Mouse (Mus musculus): ENCODE results near the gene Stk39. TPM values are rescaled to one million over a fixed set of nuclear protein-coding genes. Genes with fewer than 3 reads are reported as not detected.

The Stk39 gene
- polyA plus RNA-seq, 2 experiments: 0.93 to 1.7 TPM

GRCm38 (mm10) chr2:68419165-68419564, 52.9 kb downstream of the Stk39 start:
- no peak overlapping the region for H3K9ac ChIP-seq (replicated peaks)
- no peak overlapping the region for H3K27ac ChIP-seq
- no peak overlapping the region for H3K4me3 ChIP-seq (ENCODE audit: insufficient read depth in 1 of 2, low read depth in 2 of 2, low read length in 2 of 2)
- ATAC-seq (ENCODE audit: insufficient read depth) (no peak), DNase-seq (ENCODE audit: low read depth in 3 of 3, low spot score in 3 of 3) (no peak)
- no peak overlapping the region for H3K4me2 ChIP-seq (ENCODE audit: low read depth)
- no peak for TF ChIP-seq EP300 (IDR thresholded peaks at IDR 0.05; ENCODE audit: low read depth)
- TF ChIP-seq CTCF (IDR thresholded peaks at IDR 0.05; ENCODE audit: low read depth): no peak
- H3K27me3 ChIP-seq (ENCODE audit: control insufficient read depth, insufficient read depth, low read length): no peaks in the 10 kb centered on the region
- 71% methylated on average over 7 of the region's 7 CpGs for WGBS (ENCODE audit: insufficient replicate concordance)
- peaks cover 0 to 6% of the 10 kb centered on the region in 2 experiments; a peak in 2 of 4 replicates for H3K4me1 ChIP-seq (replicated peaks; ENCODE audit: control insufficient read depth in 2 of 2, insufficient read depth in 2 of 2, low read length in 1 of 2)
- no peaks in the 10 kb centered on the region for H3K9me3 ChIP-seq (ENCODE audit: control insufficient read depth, low read length)
- no peaks in the 10 kb centered on the region for H3K36me3 ChIP-seq (replicated peaks; ENCODE audit: control insufficient read depth, insufficient read depth, low read depth)

- H3K4me1 ChIP-seq (replicated peaks; ENCODE audit: control insufficient read depth in 2 of 2, insufficient read depth in 2 of 2, low read length in 1 of 2): peaks cover 0 to 6% of the 10 kb centered on the region in 2 experiments; a peak in 2 of 4 replicates
- no peak overlapping the region for H3K9ac ChIP-seq (replicated peaks)
- ATAC-seq (ENCODE audit: insufficient read depth) (no peak), DNase-seq (ENCODE audit: low read depth in 3 of 3, low spot score in 3 of 3) (no peak)
- H3K4me3 ChIP-seq (ENCODE audit: insufficient read depth in 1 of 2, low read depth in 2 of 2, low read length in 2 of 2): no peak overlapping the region
- H3K27ac ChIP-seq: no peak overlapping the region
- H3K27me3 ChIP-seq (ENCODE audit: control insufficient read depth, insufficient read depth, low read length): no peaks in the 10 kb centered on the region
- no peak overlapping the region for H3K4me2 ChIP-seq (ENCODE audit: low read depth)
- H3K9me3 ChIP-seq (ENCODE audit: control insufficient read depth, low read length): no peaks in the 10 kb centered on the region
- H3K36me3 ChIP-seq (replicated peaks; ENCODE audit: control insufficient read depth, insufficient read depth, low read depth): no peaks in the 10 kb centered on the region
- 73% methylated on average over 5 of the region's 5 CpGs for WGBS (ENCODE audit: insufficient replicate concordance)
- TF ChIP-seq CTCF (IDR thresholded peaks at IDR 0.05; ENCODE audit: low read depth): no peak
- TF ChIP-seq EP300 (IDR thresholded peaks at IDR 0.05; ENCODE audit: low read depth): no peak
Observed at GRCm38 (mm10) chr2:68417081-68417480, 55.0 kb downstream of the Stk39 start.

- no peaks in the 10 kb centered on the region for H3K4me1 ChIP-seq (replicated peaks; ENCODE audit: control insufficient read depth in 2 of 2, insufficient read depth in 2 of 2, low read length in 1 of 2)
- ATAC-seq (ENCODE audit: insufficient read depth) (no peak), DNase-seq (ENCODE audit: low read depth in 3 of 3, low spot score in 3 of 3) (no peak)
- TF ChIP-seq EP300 (IDR thresholded peaks at IDR 0.05; ENCODE audit: low read depth) (no peak), CTCF (IDR thresholded peaks at IDR 0.05; ENCODE audit: low read depth) (no peak)
- H3K4me3 ChIP-seq (ENCODE audit: insufficient read depth in 1 of 2, low read depth in 2 of 2, low read length in 2 of 2): no peak overlapping the region
- no peak overlapping the region for H3K27ac ChIP-seq
- H3K36me3 ChIP-seq (replicated peaks; ENCODE audit: control insufficient read depth, insufficient read depth, low read depth): no peaks in the 10 kb centered on the region
- no peak overlapping the region for H3K9ac ChIP-seq (replicated peaks)
- no peaks in the 10 kb centered on the region for H3K27me3 ChIP-seq (ENCODE audit: control insufficient read depth, insufficient read depth, low read length)
- no peaks in the 10 kb centered on the region for H3K9me3 ChIP-seq (ENCODE audit: control insufficient read depth, low read length)
- WGBS (ENCODE audit: insufficient replicate concordance): 64% methylated on average over 6 of the region's 6 CpGs
- no peak overlapping the region for H3K4me2 ChIP-seq (ENCODE audit: low read depth)
Observed at GRCm38 (mm10) chr2:68415691-68416090, 56.4 kb downstream of the Stk39 start.

- no peak overlapping the region for H3K9ac ChIP-seq (replicated peaks)
- H3K27me3 ChIP-seq (ENCODE audit: control insufficient read depth, insufficient read depth, low read length): no peaks in the 10 kb centered on the region
- TF ChIP-seq EP300 (IDR thresholded peaks at IDR 0.05; ENCODE audit: low read depth): no peak
- TF ChIP-seq CTCF (IDR thresholded peaks at IDR 0.05; ENCODE audit: low read depth): no peak
- no peak overlapping the region for H3K4me3 ChIP-seq (ENCODE audit: insufficient read depth in 1 of 2, low read depth in 2 of 2, low read length in 2 of 2)
- no peaks in the 10 kb centered on the region for H3K36me3 ChIP-seq (replicated peaks; ENCODE audit: control insufficient read depth, insufficient read depth, low read depth)
- H3K4me1 ChIP-seq (replicated peaks; ENCODE audit: control insufficient read depth in 2 of 2, insufficient read depth in 2 of 2, low read length in 1 of 2): peaks cover 0 to 5% of the 10 kb centered on the region in 2 experiments; a peak in 2 of 4 replicates
- H3K9me3 ChIP-seq (ENCODE audit: control insufficient read depth, low read length): no peaks in the 10 kb centered on the region
- H3K4me2 ChIP-seq (ENCODE audit: low read depth): no peak overlapping the region
- ATAC-seq (ENCODE audit: insufficient read depth): no peak
- 59% methylated on average over 5 of the region's 5 CpGs for WGBS (ENCODE audit: insufficient replicate concordance)
- DNase-seq (ENCODE audit: low read depth in 3 of 3, low spot score in 3 of 3): no peak
- no peak overlapping the region for H3K27ac ChIP-seq
Observed at GRCm38 (mm10) chr2:68412149-68412548, 59.9 kb downstream of the Stk39 start.

- Histone ChIP-seq H3K9ac (replicated peaks) (no peak overlapping the region), H3K4me3 (ENCODE audit: insufficient read depth in 1 of 2, low read depth in 2 of 2, low read length in 2 of 2) (no peak overlapping the region), H3K27me3 (ENCODE audit: control insufficient read depth, insufficient read depth, low read length) (no peaks in the 10 kb centered on the region), H3K9me3 (ENCODE audit: control insufficient read depth, low read length) (no peaks in the 10 kb centered on the region), H3K27ac (no peak overlapping the region), H3K4me1 (replicated peaks; ENCODE audit: control insufficient read depth in 2 of 2, insufficient read depth in 2 of 2, low read length in 1 of 2) (peaks cover 0 to 8% of the 10 kb centered on the region in 2 experiments; a peak in 2 of 4 replicates), H3K36me3 (replicated peaks; ENCODE audit: control insufficient read depth, insufficient read depth, low read depth) (no peaks in the 10 kb centered on the region), H3K4me2 (ENCODE audit: low read depth) (no peak overlapping the region)
- DNase-seq (ENCODE audit: low read depth in 3 of 3, low spot score in 3 of 3): no peak
- WGBS (ENCODE audit: insufficient replicate concordance): 66% methylated on average over 8 of the region's 8 CpGs
- no peak for ATAC-seq (ENCODE audit: insufficient read depth)
- TF ChIP-seq EP300 (IDR thresholded peaks at IDR 0.05; ENCODE audit: low read depth): no peak
- TF ChIP-seq CTCF (IDR thresholded peaks at IDR 0.05; ENCODE audit: low read depth): no peak
Observed at GRCm38 (mm10) chr2:68411201-68411600, 60.9 kb downstream of the Stk39 start.

All from liver, embryonic 14.5 days (tissue).